Mouse (Mus musculus): ENCODE data around the gene Cd36. TPM values are rescaled to one million over a fixed set of nuclear protein-coding genes. Genes with fewer than 3 reads are reported as not detected.

Gene Cd36
- polyA plus RNA-seq, 1 experiment from 2014 or later: 3.0 TPM

DNA sequence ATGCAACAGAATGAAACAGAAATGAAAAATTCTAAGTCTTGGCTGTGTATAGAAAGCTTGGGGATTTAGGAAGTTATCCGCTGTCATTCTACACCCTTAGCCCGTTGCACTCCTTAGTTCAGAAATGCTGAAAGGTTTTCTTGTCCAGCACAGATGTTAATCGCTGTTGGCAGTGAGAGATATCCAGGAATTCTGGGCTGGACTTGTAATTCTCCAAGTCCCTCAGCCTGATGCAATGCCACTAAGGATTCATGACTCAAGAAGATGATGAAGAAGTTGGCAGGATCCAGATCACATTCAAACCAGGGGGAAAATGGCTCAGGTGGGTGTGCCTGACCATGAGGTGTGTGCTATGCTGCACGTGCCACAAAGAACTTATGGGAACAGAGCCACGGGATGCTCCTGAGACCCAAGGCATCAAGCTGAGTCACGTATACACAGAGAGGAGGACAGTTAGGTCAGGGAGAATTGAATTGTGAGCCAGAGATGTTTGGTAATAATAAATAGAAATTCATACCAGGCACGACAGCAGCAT is 135.1 kb downstream of the Cd36 start:
- ATAC-seq (ENCODE audit: low FRiP score, low read depth): no peak
- H3K36me3 ChIP-seq: no peaks in the 10 kb centered on the region
- no peak overlapping the region for H3K4me2 ChIP-seq (replicated peaks)
- no peaks in the 10 kb centered on the region for H3K9me3 ChIP-seq
- no peak overlapping the region for H3K27ac ChIP-seq (replicated peaks)
- no peak overlapping the region for H3K4me3 ChIP-seq
- H3K4me1 ChIP-seq: no peaks in the 10 kb centered on the region
- H3K9ac ChIP-seq (replicated peaks): no peak overlapping the region
- no peaks in the 10 kb centered on the region for H3K27me3 ChIP-seq
- WGBS: 85% methylated on average over 7 of the region's 7 CpGs

GRCm38 (mm10) chr5:17748293-17748692 is 140.3 kb downstream of the Cd36 start:
- H3K4me2 ChIP-seq (replicated peaks): no peak overlapping the region
- no peaks in the 10 kb centered on the region for H3K4me1 ChIP-seq
- H3K27me3 ChIP-seq: no peaks in the 10 kb centered on the region
- H3K4me3 ChIP-seq: no peak overlapping the region
- H3K9me3 ChIP-seq: no peaks in the 10 kb centered on the region
- 66% methylated on average over 3 of the region's 3 CpGs for WGBS
- no peak overlapping the region for H3K27ac ChIP-seq (replicated peaks)
- H3K9ac ChIP-seq (replicated peaks): no peak overlapping the region
- ATAC-seq (ENCODE audit: low FRiP score, low read depth): no peak
- no peaks in the 10 kb centered on the region for H3K36me3 ChIP-seq

- WGBS: 45% methylated on average over 5 of the region's 5 CpGs
- Histone ChIP-seq H3K27ac (replicated peaks) (no peak overlapping the region), H3K9ac (replicated peaks) (no peak overlapping the region), H3K27me3 (no peaks in the 10 kb centered on the region), H3K9me3 (no peaks in the 10 kb centered on the region), H3K36me3 (no peaks in the 10 kb centered on the region), H3K4me3 (no peak overlapping the region), H3K4me1 (no peaks in the 10 kb centered on the region), H3K4me2 (replicated peaks) (no peak overlapping the region)
- ATAC-seq (ENCODE audit: low FRiP score, low read depth): no peak
These were observed 141.5 kb downstream of the Cd36 start for GRCm38 (mm10) chr5:17747143-17747542.

DNA sequence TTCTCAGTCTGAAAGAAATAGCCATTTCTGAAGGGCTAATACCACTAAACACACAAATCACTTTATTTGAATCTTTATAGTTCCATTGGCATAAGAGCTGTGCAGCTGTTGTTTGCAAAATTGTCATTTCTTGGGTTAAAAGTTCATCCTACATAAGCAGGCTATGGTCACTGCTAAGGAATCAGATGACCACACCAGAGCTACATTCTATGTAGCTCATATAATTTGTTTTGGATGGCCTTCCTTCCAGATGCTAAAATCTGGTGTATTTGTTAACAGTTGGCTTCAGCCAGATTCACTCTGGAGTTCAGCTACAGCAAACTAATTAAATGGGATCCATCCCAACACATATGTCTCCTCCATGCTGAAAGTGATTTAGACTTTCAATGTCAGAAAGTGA is 142.1 kb downstream of the Cd36 start:
- H3K27me3 ChIP-seq: no peaks in the 10 kb centered on the region
- no peaks in the 10 kb centered on the region for H3K4me1 ChIP-seq
- no peaks in the 10 kb centered on the region for H3K9me3 ChIP-seq
- no peak overlapping the region for H3K9ac ChIP-seq (replicated peaks)
- no peak overlapping the region for H3K4me2 ChIP-seq (replicated peaks)
- no peak for ATAC-seq (ENCODE audit: low FRiP score, low read depth)
- H3K36me3 ChIP-seq: no peaks in the 10 kb centered on the region
- no peak overlapping the region for H3K4me3 ChIP-seq
- H3K27ac ChIP-seq (replicated peaks): no peak overlapping the region

GRCm38 (mm10) chr5:17739805-17740204 is 148.8 kb downstream of the Cd36 start:
- Histone ChIP-seq H3K4me3 (no peak overlapping the region), H3K9me3 (no peaks in the 10 kb centered on the region), H3K36me3 (no peaks in the 10 kb centered on the region), H3K27ac (replicated peaks) (no peak overlapping the region), H3K27me3 (no peaks in the 10 kb centered on the region), H3K4me2 (replicated peaks) (no peak overlapping the region), H3K4me1 (no peaks in the 10 kb centered on the region), H3K9ac (replicated peaks) (no peak overlapping the region)
- WGBS: 65% methylated on average over 3 of the region's 3 CpGs
- no peak for ATAC-seq (ENCODE audit: low FRiP score, low read depth)

Other genes with a start within 250 kb of the Cd36 start
- gene Gnat3, start 73.7 kb upstream of the Cd36 start, polyA plus RNA-seq (2016; fragmentation: Nextera tagmentation; extraction: Ambion mirVana): 0.45 and 0.78 TPM in 2 replicates

Measured in midbrain, embryonic 12.5 days (tissue).